Mouse (Mus musculus): ENCODE measurements around the gene Anxa9.

DNA sequence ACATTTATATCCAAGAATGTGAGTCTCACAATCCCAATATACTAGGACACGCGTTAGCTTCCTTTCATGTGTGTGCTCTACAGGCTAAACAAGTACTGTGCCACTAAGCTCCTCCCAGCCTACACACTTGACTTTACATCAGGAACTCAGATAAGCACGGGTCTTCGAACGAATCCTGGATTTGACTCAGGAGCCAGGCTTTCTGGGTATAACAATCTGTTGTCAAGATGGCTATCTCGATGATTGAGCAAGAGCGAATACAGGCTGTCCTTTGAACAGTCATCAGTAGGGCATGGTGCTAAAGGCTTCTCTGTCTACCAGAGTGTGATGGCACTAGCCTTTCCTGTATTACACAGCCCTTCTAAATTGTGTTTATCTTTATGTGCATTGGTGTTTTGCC lies 9.0 kb downstream of the Anxa9 start:
- TF ChIP-seq POLR2A (IDR thresholded peaks at IDR 0.05; ENCODE audit: borderline replicate concordance, insufficient read depth, low read length): no peak
- no peak for TF ChIP-seq CTCF (IDR thresholded peaks at IDR 0.05; ENCODE audit: borderline replicate concordance, insufficient read depth, low read depth, low read length)
